Mouse (Mus musculus): ENCODE measurements around the gene Kpna2. TPM values are rescaled to one million over a fixed set of nuclear protein-coding genes. Genes with fewer than 3 reads are reported as not detected.

Gene Kpna2
- polyA plus RNA-seq, 1 experiment from 2014 or later: 567 TPM

DNA sequence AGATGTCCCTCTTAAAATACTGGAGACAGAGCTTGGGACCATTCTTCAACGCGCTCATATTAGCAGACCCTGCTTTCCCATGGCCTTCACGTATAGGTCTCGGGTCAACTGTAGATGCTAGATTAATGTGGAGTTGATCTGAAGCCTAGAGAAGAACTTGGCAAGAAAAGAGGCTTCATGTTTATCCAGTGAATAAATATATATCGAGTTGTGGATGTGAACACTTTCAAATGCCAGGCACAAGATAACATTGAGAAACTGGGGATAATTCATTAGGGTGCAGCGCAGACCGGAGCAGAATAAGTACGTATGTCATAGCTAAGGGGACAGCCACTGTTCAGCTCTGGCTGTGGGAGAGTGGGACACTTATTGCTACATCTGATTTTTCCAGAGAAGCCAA lies 29.5 kb downstream of the Kpna2 start:
- Histone ChIP-seq H3K4me1 (no peaks in the 10 kb centered on the region), H3K4me3 (replicated peaks) (no peak overlapping the region), H3K36me3 (replicated peaks) (no peaks in the 10 kb centered on the region), H3K27ac (no peak overlapping the region), H3K9ac (no peak overlapping the region), H3K9me3 (no peaks in the 10 kb centered on the region), H3K27me3 (no peaks in the 10 kb centered on the region), H3K4me2 (no peak overlapping the region)
- WGBS: 94% methylated on average over 8 of the region's 8 CpGs
- ATAC-seq (ENCODE audit: low FRiP score): no peak

DNA sequence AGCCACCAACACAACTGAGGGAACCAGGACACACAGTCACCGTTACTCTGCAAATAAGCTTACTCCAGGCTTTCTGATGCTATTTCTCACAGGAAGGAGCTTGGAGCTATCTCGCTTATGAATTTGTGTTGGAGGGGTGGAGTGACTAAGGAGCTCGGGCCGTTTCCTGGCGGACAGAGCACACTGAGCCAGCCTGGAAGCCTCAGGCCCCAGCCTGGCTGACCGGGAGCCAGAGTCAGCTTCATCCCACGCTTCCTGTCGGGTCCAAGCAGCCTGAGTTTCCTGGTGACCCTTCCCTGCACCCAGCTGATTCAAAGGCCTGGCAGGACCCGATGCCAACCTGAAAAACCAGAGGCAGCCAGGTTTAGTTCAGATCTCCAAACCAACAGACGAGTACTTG lies 31.7 kb downstream of the Kpna2 start:
- H3K27ac ChIP-seq: no peak overlapping the region
- 83% methylated on average over 10 of the region's 10 CpGs for WGBS
- H3K36me3 ChIP-seq (replicated peaks): no peaks in the 10 kb centered on the region
- ATAC-seq (ENCODE audit: low FRiP score): no peak
- H3K9me3 ChIP-seq: no peaks in the 10 kb centered on the region
- no peaks in the 10 kb centered on the region for H3K4me1 ChIP-seq
- H3K27me3 ChIP-seq: no peaks in the 10 kb centered on the region
- no peak overlapping the region for H3K4me3 ChIP-seq (replicated peaks)
- H3K4me2 ChIP-seq: no peak overlapping the region
- H3K9ac ChIP-seq: no peak overlapping the region

DNA sequence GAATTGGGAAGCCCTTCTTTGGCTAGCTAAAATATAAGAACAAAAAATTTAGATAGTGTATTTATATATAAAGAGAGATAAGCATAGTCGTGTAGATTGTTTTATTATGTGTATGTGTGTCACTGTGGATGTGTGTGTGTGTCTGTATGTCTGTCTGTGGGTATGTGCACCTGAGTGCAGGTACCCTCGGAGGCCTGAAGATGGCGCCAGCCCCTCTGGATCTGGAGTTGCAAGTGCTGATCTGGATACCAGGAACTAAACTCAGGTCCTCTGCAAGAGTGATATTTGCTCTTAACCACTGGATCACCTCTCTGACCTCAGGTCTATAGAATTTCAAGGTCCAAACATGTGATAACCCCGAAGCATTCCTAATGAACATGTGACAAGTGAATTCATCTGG lies 33.5 kb downstream of the Kpna2 start:
- 91% methylated on average over 4 of the region's 4 CpGs for WGBS
- Histone ChIP-seq H3K27me3 (no peaks in the 10 kb centered on the region), H3K27ac (no peak overlapping the region), H3K4me3 (replicated peaks) (no peak overlapping the region), H3K9me3 (no peaks in the 10 kb centered on the region), H3K4me1 (no peaks in the 10 kb centered on the region), H3K4me2 (no peak overlapping the region), H3K9ac (no peak overlapping the region), H3K36me3 (replicated peaks) (no peaks in the 10 kb centered on the region)
- no peak for ATAC-seq (ENCODE audit: low FRiP score)

DNA sequence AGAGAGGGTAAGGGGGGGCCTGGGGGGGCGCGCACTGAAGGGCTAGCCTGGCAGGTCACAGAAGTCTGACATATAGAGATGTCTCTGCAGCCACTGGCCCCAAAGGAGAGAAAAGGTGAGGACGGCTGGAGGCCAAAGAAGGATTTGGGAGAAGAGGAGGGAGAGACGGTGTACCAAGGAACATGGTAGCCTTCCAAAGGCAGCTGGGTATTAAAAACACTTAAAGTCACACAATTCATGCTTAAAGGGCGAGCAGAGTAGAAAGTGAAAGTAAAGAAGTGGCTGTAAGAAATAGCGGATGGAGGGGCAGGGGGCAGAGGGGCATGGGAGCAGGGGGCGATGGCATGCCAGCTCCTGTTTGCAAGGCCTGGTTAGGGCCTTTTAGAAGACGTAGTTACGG lies 37.0 kb downstream of the Kpna2 start:
- no peak for ATAC-seq (ENCODE audit: low FRiP score)
- H3K4me1 ChIP-seq: no peaks in the 10 kb centered on the region
- H3K9me3 ChIP-seq: no peaks in the 10 kb centered on the region
- H3K4me3 ChIP-seq (replicated peaks): no peak overlapping the region
- H3K9ac ChIP-seq: no peak overlapping the region
- no peak overlapping the region for H3K4me2 ChIP-seq
- H3K27ac ChIP-seq: no peak overlapping the region
- H3K36me3 ChIP-seq (replicated peaks): no peaks in the 10 kb centered on the region
- WGBS: 88% methylated on average over 9 of the region's 9 CpGs
- H3K27me3 ChIP-seq: no peaks in the 10 kb centered on the region

DNA sequence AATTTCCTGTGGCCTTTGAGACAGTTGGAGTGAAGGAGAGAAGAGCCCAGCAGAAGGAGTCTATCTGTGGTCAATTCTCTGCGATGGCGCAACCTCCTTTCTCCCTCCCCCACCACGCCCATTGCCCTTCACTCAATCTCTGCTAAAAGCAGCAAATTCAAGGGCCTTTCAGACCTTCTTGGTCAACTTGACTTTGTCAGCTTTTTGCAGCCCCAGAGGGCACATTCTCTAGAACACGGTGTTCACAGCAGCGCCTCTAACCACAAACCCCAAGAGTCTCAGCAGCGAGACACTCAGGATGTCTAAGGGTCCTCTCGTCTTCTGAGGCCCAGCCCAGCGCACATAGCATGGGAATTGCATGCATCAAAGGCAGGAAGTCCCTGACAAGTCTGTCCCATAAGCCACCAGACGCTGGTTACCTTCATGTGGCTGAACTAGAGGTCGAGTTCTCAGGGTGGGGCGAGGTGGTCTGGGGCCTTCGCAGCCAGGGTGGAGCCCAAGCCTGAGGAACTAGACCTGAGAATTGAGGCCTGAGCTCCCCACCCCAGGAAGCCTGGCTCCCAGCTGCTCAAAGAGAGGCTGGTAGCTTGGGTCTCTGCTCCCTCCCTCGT lies 37.8 kb downstream of the Kpna2 start:
- Histone ChIP-seq H3K4me1 (no peaks in the 10 kb centered on the region), H3K9me3 (no peaks in the 10 kb centered on the region), H3K36me3 (replicated peaks) (no peaks in the 10 kb centered on the region), H3K27me3 (no peaks in the 10 kb centered on the region), H3K27ac (no peak overlapping the region), H3K4me2 (no peak overlapping the region), H3K4me3 (replicated peaks) (no peak overlapping the region), H3K9ac (no peak overlapping the region)
- ATAC-seq (ENCODE audit: low FRiP score): no peak
- WGBS: 83% methylated on average over 13 of the region's 13 CpGs

DNA sequence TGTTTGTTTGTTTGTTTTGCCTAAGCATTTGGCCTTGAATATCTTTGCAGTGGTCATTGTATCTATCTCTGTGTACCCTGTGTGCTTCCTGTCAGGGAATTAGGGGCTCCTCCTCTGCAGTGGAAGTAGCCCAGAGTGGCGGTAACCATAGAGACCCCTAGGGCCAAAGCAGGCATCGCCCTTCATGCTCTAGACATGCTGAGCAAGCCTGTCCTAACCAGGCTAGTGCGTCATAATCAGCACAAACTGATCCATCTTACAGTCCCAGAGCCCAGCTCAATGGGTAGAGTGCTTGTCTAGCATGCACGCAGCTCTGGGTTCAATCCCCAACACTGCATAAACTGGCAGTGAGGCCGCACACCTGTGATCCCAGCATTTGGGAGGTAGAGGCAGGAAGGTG lies 40.2 kb downstream of the Kpna2 start:
- Histone ChIP-seq H3K4me3 (replicated peaks) (no peak overlapping the region), H3K9ac (no peak overlapping the region), H3K27me3 (no peaks in the 10 kb centered on the region), H3K4me1 (no peaks in the 10 kb centered on the region), H3K36me3 (replicated peaks) (no peaks in the 10 kb centered on the region), H3K27ac (no peak overlapping the region), H3K9me3 (no peaks in the 10 kb centered on the region), H3K4me2 (no peak overlapping the region)
- WGBS: 82% methylated on average over 5 of the region's 5 CpGs
- ATAC-seq (ENCODE audit: low FRiP score): no peak

DNA sequence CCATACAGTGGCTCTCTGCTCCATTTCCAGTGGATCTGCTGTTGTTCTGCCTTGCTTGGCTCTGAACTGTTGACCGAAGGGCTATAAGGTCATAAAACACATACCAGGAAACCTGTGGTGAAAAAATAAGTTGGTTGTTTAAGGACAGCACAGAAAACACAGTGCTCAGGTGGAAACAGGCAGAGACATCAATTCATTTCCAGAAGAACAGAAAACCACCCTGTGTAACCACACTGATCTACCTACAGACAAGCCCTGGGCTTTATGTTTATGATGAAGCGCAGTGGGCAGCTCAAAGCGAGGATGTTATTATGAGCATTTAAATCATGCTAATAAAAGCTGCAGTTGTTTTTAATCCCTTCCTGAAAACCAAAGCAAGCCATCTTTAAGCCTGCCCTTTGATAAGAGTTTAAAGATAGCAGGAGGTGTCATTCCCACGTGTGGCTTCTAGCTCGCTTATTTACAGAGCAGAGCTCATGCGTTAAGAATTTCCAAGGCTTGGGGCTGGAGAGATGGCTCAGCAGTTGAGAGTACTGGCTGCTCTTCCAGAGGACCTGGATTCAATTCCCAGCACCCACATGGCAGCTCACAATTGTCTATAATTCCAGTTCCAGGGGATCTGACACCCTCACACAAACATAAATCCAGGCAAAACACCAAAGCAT lies 40.8 kb downstream of the Kpna2 start:
- Histone ChIP-seq H3K36me3 (replicated peaks) (no peaks in the 10 kb centered on the region), H3K9me3 (no peaks in the 10 kb centered on the region), H3K27ac (no peak overlapping the region), H3K9ac (no peak overlapping the region), H3K4me1 (no peaks in the 10 kb centered on the region), H3K4me2 (no peak overlapping the region), H3K4me3 (replicated peaks) (no peak overlapping the region), H3K27me3 (no peaks in the 10 kb centered on the region)
- no peak for ATAC-seq (ENCODE audit: low FRiP score)
- 88% methylated on average over 6 of the region's 6 CpGs for WGBS

DNA sequence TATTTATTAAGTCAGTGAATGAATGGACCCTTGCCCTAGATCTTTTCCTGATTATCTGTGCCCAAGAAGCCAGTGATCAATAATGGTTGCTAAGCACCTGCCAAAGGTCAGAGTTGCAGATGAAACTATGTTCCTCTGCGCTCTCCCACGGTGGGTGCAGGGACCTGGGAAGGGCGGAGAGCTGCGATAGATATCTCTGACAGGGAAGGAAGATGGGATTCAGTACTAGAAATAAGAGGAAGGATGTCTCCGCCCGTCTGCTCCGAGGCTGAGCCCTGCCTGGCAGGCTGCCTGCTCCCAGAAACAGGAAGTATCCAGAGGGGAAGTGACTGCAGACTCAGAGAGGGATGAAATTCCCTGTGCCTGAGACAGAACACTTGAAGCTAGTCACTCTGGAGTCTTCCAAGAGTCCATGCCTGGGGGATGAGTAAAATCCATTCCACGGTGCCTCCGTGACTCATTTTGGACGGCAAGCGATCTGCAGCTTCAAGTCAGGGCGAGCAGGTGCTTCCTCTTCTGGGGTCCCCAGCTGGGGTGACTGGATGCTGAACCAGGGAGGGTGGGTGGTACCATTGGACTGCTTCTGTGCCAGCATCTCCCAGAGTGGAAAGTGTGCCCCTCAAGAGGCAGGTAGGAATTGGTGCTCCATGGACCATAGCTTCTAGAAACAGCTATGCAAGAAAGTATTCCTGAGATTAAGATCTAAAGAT lies 41.9 kb downstream of the Kpna2 start:
- 85% methylated on average over 12 of the region's 12 CpGs for WGBS
- no peak for ATAC-seq (ENCODE audit: low FRiP score)
- no peaks in the 10 kb centered on the region for H3K4me1 ChIP-seq
- no peaks in the 10 kb centered on the region for H3K27me3 ChIP-seq
- H3K4me3 ChIP-seq (replicated peaks): no peak overlapping the region
- no peak overlapping the region for H3K4me2 ChIP-seq
- H3K9me3 ChIP-seq: no peaks in the 10 kb centered on the region
- H3K27ac ChIP-seq: no peak overlapping the region
- no peak overlapping the region for H3K9ac ChIP-seq
- H3K36me3 ChIP-seq (replicated peaks): no peaks in the 10 kb centered on the region

DNA sequence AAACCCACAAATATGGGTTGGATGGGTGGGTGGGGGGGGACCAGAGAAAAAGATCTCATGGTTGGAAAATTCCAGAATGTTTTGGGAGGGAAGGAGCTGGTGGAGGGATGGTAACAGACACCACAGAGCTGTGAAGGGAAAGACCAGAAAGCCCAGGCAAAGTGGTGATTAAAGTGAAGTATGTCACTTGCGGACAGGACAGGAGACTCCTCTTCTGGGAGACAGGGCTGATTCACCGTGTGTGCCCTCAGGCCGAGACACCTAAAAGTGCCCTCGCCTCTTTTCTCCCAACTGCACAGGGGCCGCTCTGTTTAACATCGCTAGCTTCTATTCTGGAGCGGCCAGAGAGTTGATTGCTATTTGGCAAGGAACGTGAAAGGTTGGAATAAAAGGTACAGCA lies 44.8 kb downstream of the Kpna2 start:
- Histone ChIP-seq H3K4me1 (no peaks in the 10 kb centered on the region), H3K36me3 (replicated peaks) (no peaks in the 10 kb centered on the region), H3K9ac (no peak overlapping the region), H3K27me3 (no peaks in the 10 kb centered on the region), H3K4me2 (no peak overlapping the region), H3K4me3 (replicated peaks) (no peak overlapping the region), H3K9me3 (no peaks in the 10 kb centered on the region), H3K27ac (no peak overlapping the region)
- WGBS: 80% methylated on average over 8 of the region's 8 CpGs
- ATAC-seq (ENCODE audit: low FRiP score): no peak

DNA sequence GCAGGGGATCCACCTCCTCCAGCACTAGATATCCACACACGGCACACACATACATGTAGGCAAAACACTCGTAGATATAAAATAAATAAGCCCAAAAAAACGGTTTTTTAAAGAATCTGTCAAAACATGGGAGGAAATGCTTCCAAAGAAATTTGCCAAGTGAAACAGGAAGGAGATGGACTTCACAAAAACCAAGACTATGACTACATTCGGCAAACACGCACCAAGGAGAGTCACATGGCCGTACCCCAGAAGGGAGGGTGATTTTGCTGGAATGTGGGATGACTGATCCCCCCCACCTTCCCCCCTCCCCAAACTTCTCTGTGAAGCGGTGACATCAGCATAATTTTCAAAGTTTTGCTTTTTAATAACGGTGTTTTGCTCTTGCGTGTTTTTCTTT lies 45.2 kb downstream of the Kpna2 start:
- Histone ChIP-seq H3K4me1 (no peaks in the 10 kb centered on the region), H3K27me3 (no peaks in the 10 kb centered on the region), H3K9ac (no peak overlapping the region), H3K4me3 (replicated peaks) (no peak overlapping the region), H3K4me2 (no peak overlapping the region), H3K27ac (no peak overlapping the region), H3K9me3 (no peaks in the 10 kb centered on the region), H3K36me3 (replicated peaks) (no peaks in the 10 kb centered on the region)
- 85% methylated on average over 9 of the region's 9 CpGs for WGBS
- ATAC-seq (ENCODE audit: low FRiP score): no peak

Other genes with a start within 250 kb of the Kpna2 start
- gene Pecam1, start 248.9 kb downstream of the Kpna2 start, polyA plus RNA-seq (2016; fragmentation: Nextera tagmentation; extraction: Ambion mirVana): 14.8 and 15.5 TPM in 2 replicates
- 0.91 and 0.95 TPM in 2 replicates for gene Milr1, start 248.3 kb downstream of the Kpna2 start, polyA plus RNA-seq (2016; fragmentation: Nextera tagmentation; extraction: Ambion mirVana)
- 10.3 and 10.4 TPM in 2 replicates for gene Polg2, start 220.0 kb downstream of the Kpna2 start, polyA plus RNA-seq (2016; fragmentation: Nextera tagmentation; extraction: Ambion mirVana)
- gene Ddx5, start 210.4 kb downstream of the Kpna2 start, polyA plus RNA-seq (2016; fragmentation: Nextera tagmentation; extraction: Ambion mirVana): 507 and 536 TPM in 2 replicates
- gene Cep95, start 210.3 kb downstream of the Kpna2 start, polyA plus RNA-seq (2016; fragmentation: Nextera tagmentation; extraction: Ambion mirVana): 25.4 and 27.0 TPM in 2 replicates
- 17.3 and 18.3 TPM in 2 replicates for gene Smurf2, start 78.8 kb downstream of the Kpna2 start, polyA plus RNA-seq (2016; fragmentation: Nextera tagmentation; extraction: Ambion mirVana)
- 2.4 and 3.1 TPM in 2 replicates for gene 1810010H24Rik, start 26.1 kb upstream of the Kpna2 start, polyA plus RNA-seq (2016; fragmentation: Nextera tagmentation; extraction: Ambion mirVana)
- gene Bptf, start 132.6 kb upstream of the Kpna2 start, polyA plus RNA-seq (2016; fragmentation: Nextera tagmentation; extraction: Ambion mirVana): 43.3 and 48.3 TPM in 2 replicates
- gene Nol11, start 189.8 kb upstream of the Kpna2 start, polyA plus RNA-seq (2016; fragmentation: Nextera tagmentation; extraction: Ambion mirVana): 67.3 and 69.4 TPM in 2 replicates

Data from forebrain, embryonic 12.5 days (tissue).